Mouse (Mus musculus): ENCODE measurements around the gene Tnfaip2. TPM values are rescaled to one million over a fixed set of nuclear protein-coding genes. Genes with fewer than 3 reads are reported as not detected.

Gene Tnfaip2
- polyA plus RNA-seq, 1 experiment from 2014 or later = 24.3 TPM

DNA sequence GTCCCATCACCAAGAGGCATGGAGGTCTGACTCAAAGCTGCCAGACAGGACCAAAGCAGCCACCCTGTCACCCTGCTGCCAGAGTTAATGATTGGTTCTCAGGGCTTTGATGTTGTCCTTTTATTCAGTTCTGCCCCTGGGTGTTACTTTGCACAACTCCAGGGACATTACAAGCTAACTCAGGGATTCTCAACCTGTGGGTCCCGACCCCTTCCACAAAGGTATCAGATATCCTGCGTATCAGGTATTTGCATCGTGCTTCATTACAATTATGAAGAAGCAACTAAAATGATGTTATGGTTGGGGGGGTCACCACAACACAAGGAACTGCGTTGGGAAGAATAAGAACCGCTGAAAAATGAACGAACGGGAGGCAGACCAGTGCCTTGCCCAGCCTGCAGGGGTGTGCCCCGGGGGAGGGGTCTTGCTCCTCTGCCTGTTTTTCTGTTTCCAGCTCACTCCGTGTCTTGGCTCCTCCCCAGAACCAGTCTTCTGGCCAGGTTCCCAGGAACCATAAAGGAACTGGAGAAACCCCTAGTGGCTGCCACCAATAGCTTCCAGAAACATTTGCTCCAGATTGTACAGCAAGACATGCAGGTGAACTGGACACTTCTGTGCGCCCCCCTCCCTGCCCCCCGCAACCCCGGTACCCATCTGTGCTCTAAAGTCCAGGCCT is 14.7 kb upstream of the Tnfaip2 start:
- Histone ChIP-seq H3K9ac (replicated peaks; ENCODE audit: low read length) (no peak overlapping the region), H3K27me3 (ENCODE audit: insufficient read depth, low read length) (peaks cover 37% of the 10 kb centered on the region), H3K9me3 (ENCODE audit: low read length) (no peaks in the 10 kb centered on the region), H3K4me2 (replicated peaks; ENCODE audit: low read depth, low read length) (no peak overlapping the region), H3K36me3 (ENCODE audit: insufficient read depth, low read length) (no peaks in the 10 kb centered on the region), H3K4me1 (ENCODE audit: insufficient read depth, low read length) (peaks cover 76% of the 10 kb centered on the region), H3K27ac (ENCODE audit: low read length) (no peak overlapping the region), H3K4me3 (ENCODE audit: low read length) (no peak overlapping the region)
- WGBS = 39% methylated on average over 12 of the region's 12 CpGs
- ATAC-seq (ENCODE audit: low FRiP score, low TSS enrichment) = no peak

DNA sequence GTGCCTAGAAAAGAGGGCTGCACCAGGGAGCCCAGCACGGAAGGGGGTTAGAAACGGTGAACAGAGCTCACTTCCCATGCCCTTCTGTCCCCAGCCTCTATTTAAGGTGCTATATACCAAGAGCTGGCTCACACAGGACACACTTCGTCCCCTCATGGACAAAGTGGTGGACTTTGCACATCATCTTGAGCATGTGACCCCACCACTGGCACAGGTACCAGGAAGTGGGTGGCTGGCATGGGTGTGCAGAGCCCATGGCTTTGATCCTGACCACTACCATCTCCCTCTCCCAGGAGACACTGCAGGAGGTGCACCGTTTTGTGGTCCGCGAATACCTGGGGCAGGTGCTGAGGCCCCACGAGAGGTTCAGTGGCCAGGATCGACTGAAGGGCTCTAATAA is 13.9 kb upstream of the Tnfaip2 start:
- no peak for ATAC-seq (ENCODE audit: low FRiP score, low TSS enrichment)
- Histone ChIP-seq H3K4me3 (ENCODE audit: low read length) (no peak overlapping the region), H3K4me1 (ENCODE audit: insufficient read depth, low read length) (peaks cover 83% of the 10 kb centered on the region), H3K9me3 (ENCODE audit: low read length) (no peaks in the 10 kb centered on the region), H3K27ac (ENCODE audit: low read length) (peak overlapping the region; percentile 92), H3K4me2 (replicated peaks; ENCODE audit: low read depth, low read length) (peak overlapping the region; percentile 70; the same call in 1 of the 2 replicates), H3K36me3 (ENCODE audit: insufficient read depth, low read length) (no peaks in the 10 kb centered on the region), H3K9ac (replicated peaks; ENCODE audit: low read length) (peak overlapping the region; percentile 41; the same call in 1 of the 2 replicates), H3K27me3 (ENCODE audit: insufficient read depth, low read length) (peaks cover 29% of the 10 kb centered on the region)
- WGBS = 24% methylated on average over 8 of the region's 8 CpGs

DNA sequence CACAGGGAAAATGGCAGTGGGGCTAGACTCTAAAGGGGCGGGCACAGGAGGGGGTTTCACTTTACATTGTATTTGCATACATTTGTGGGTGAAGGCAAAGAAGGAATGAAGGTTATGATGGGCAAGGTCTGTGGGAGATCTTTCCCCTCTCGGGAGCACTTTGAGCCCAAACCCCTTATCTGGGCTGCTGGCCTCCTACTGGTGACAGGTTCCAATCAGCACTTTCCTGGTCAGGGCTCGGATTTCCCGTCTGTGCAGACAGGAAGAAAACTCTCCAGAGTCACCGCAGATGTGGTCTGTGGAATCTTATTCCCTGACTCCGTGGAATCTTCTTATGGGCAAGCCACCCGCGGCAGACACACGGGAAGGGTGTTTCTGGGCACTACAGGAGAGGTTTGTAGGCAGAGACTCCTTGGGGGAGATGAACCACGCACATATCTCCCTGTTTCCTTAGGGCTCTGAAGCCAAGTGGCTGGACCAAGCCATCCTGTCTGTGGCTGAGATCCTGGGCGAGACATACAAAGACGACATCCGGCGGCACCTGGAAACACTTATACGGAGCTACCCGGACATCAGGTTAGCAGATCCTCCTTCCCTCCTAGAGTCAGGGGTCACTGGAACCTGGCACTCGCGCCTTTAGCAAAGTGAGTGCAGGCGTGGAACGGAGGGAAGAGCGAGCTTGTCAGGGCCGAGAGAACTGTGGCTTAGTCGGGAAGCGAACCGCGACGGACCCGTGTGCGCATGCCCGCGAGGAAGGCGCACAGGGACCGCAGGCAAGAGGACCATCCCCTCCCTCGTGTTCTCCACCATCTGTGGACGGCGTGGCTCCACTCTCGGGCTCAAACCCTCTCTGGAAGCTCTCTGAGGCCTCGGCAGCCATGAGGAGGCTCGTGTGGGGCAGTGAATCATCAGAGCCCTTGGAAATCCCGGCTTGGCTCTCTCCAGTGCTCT is 13.0 kb upstream of the Tnfaip2 start:
- Histone ChIP-seq H3K4me2 (replicated peaks; ENCODE audit: low read depth, low read length) (peak overlapping the region; percentile 70), H3K9ac (replicated peaks; ENCODE audit: low read length) (peak overlapping the region; percentile 68), H3K27me3 (ENCODE audit: insufficient read depth, low read length) (peaks cover 20% of the 10 kb centered on the region), H3K9me3 (ENCODE audit: low read length) (no peaks in the 10 kb centered on the region), H3K27ac (ENCODE audit: low read length) (peak overlapping the region; percentile 92), H3K36me3 (ENCODE audit: insufficient read depth, low read length) (no peaks in the 10 kb centered on the region), H3K4me1 (ENCODE audit: insufficient read depth, low read length) (peaks cover 83% of the 10 kb centered on the region), H3K4me3 (ENCODE audit: low read length) (peak overlapping the region; percentile 48)
- whole genome bisulfite sequencing = under 1% methylated on average over 40 of the region's 40 CpGs
- no peak for ATAC-seq (ENCODE audit: low FRiP score, low TSS enrichment)

DNA sequence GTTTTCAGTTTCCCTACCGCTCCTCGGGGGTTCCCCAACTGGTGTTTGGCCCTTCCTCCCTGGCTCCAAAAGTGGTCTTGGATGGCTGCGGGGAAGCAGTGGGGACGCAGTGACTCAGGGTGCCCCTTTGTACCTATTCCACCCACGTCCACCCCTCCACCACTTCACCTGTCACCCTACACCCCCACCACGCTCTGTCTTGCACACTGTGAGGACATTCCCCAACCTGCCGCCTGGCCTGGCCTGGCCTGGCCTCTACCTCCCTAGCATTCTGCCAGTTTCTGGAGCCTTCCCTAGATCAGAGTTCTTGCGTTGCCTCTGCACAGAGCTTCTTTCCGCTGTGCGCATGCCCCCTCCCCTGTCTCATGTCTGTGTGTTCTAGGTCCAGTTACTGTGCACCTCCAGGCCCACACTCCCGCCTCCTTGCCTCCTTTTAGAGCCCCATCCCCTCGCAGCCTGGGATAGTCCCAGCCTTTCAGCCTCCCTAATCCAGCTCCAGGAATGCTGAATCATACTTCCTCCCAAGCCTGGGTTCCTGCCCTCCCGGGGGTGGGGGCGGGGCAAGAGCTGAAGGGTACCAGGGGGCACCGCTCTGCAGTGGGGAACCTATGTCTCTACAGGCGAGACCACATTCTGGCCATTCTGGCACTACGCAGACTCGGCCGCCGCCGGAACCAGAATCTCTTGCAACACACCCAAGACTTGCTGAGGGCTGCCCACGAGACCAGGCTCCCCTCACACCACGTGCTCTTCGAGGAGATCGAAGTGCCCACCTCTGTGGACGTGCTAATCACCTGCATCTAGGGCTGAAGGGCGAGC is 12.0 kb upstream of the Tnfaip2 start:
- peak overlapping the region; percentile 92 for H3K27ac ChIP-seq (ENCODE audit: low read length)
- peaks cover 14% of the 10 kb centered on the region for H3K27me3 ChIP-seq (ENCODE audit: insufficient read depth, low read length)
- H3K4me3 ChIP-seq (ENCODE audit: low read length) = peak overlapping the region; percentile 48
- 15% methylated on average over 27 of the region's 27 CpGs for WGBS
- peaks cover 82% of the 10 kb centered on the region for H3K4me1 ChIP-seq (ENCODE audit: insufficient read depth, low read length)
- H3K9me3 ChIP-seq (ENCODE audit: low read length) = no peaks in the 10 kb centered on the region
- 0 out of 2 replicates have a peak, but pooled peaks have one; percentile 5 for ATAC-seq (ENCODE audit: low FRiP score, low TSS enrichment)
- peak overlapping the region; percentile 70 for H3K4me2 ChIP-seq (replicated peaks; ENCODE audit: low read depth, low read length)
- H3K9ac ChIP-seq (replicated peaks; ENCODE audit: low read length) = peak overlapping the region; percentile 68
- H3K36me3 ChIP-seq (ENCODE audit: insufficient read depth, low read length) = no peaks in the 10 kb centered on the region

DNA sequence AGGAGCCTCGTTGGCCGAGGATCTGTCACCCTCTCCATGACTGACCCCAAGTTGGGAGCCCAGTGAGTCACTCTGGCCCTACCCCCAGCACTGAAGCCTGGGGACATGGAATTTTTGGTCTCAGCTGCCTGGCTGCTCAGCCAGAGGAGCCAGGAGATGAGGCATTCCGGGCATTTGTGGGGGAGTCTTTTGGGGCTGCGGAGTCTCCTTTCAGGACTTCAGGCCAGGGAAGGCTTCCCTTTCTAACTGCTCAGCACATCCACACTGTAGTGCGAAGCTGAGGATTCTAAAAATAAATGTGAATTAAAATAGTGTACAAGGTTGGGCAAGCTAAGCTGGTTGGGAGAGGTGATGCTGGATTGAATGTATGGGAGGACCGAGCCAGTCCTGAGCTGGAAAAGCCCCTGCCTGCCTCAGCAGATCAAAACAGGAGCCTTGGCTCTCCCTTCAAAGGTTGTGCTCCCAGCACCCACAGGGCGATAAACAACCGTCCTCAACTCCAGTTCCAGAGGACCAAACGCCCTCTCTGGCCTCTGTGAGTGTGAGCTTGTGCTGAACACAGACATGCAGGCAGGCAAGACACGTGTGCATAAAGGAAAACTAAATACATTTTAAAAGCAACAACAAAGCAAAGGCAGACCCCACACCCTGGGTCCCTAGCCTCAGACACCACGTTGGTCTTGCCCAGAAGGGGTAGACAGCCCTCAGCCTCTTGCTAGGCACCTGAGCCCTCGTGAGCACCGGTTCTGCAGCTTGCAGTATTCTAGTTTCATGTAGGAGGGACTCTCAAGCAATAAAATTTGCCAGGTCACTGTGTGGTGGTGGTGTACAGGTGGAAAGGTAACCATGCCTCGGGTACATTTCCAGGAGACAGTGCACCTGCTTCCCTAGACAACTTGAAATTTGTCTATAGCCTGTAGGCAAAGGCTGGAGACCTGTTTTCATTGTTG is 11.1 kb upstream of the Tnfaip2 start:
- peaks cover 9% of the 10 kb centered on the region for H3K27me3 ChIP-seq (ENCODE audit: insufficient read depth, low read length)
- no peak overlapping the region for H3K4me3 ChIP-seq (ENCODE audit: low read length)
- H3K9ac ChIP-seq (replicated peaks; ENCODE audit: low read length) = peak overlapping the region; percentile 68; the same call in 1 of the 2 replicates
- H3K36me3 ChIP-seq (ENCODE audit: insufficient read depth, low read length) = no peaks in the 10 kb centered on the region
- ATAC-seq (ENCODE audit: low FRiP score, low TSS enrichment) = no peak
- 26% methylated on average over 14 of the region's 14 CpGs for WGBS
- H3K4me1 ChIP-seq (ENCODE audit: insufficient read depth, low read length) = peaks cover 74% of the 10 kb centered on the region
- H3K9me3 ChIP-seq (ENCODE audit: low read length) = no peaks in the 10 kb centered on the region
- peak overlapping the region; percentile 70 for H3K4me2 ChIP-seq (replicated peaks; ENCODE audit: low read depth, low read length)
- H3K27ac ChIP-seq (ENCODE audit: low read length) = peak overlapping the region; percentile 92

DNA sequence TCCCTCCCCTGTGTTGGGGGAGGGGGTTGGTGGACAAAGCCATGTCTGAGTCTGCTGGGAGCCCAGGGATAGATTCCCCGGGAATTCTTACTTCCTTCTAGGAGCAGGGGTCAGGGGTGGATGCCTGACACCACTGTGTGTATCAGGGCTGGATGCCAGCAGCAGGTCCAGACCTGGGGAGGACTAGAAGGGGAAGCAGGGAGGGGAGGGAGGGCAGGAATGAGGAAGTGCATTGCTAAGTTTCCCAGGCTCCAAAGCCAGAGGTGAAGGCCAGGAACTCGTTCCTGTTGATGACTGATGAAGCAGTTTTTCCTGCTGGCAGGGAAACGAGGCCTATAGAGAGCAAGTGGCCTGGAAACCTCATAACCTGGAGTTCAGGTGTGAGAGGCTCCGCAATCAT is 10.2 kb upstream of the Tnfaip2 start:
- no peak overlapping the region for H3K4me2 ChIP-seq (replicated peaks; ENCODE audit: low read depth, low read length)
- peaks cover 73% of the 10 kb centered on the region for H3K4me1 ChIP-seq (ENCODE audit: insufficient read depth, low read length)
- H3K27ac ChIP-seq (ENCODE audit: low read length) = peak overlapping the region; percentile 92
- no peak for ATAC-seq (ENCODE audit: low FRiP score, low TSS enrichment)
- H3K27me3 ChIP-seq (ENCODE audit: insufficient read depth, low read length) = peaks cover 9% of the 10 kb centered on the region
- WGBS = 18% methylated on average over 4 of the region's 4 CpGs
- no peak overlapping the region for H3K4me3 ChIP-seq (ENCODE audit: low read length)
- H3K9me3 ChIP-seq (ENCODE audit: low read length) = no peaks in the 10 kb centered on the region
- H3K36me3 ChIP-seq (ENCODE audit: insufficient read depth, low read length) = no peaks in the 10 kb centered on the region
- H3K9ac ChIP-seq (replicated peaks; ENCODE audit: low read length) = 0 out of 2 replicates have a peak overlapping the region, but pooled peaks have one; percentile 36

DNA sequence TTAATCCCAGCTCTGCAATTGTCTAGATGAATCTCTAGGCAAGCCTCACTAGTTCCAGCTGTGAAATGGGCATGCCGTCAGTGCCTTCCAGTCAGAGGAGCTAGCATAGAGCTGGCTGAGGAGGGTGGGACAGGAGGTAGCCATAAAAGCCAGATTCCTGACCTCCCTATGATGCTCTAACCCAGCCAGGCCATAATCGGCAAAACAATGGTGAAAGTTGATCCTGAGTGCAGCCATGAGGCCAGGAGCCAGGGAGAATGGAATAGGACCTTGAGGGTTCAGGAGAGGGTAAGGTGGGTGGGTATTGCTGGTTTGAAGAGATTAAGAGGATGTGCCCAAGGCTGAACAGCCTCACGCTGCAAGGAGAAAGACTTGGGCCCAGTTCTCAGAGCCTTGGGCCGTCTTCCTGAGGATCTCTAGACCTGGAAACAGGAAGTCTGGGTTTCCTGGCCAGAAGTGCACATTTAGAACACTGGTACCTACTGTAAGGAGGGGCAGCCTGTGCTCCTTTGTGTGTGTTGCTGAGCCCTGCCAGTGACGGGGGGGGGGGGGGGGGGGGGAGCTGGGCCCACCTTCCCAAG is 9.4 kb upstream of the Tnfaip2 start:
- Histone ChIP-seq H3K4me1 (ENCODE audit: insufficient read depth, low read length) (peaks cover 71% of the 10 kb centered on the region), H3K36me3 (ENCODE audit: insufficient read depth, low read length) (no peaks in the 10 kb centered on the region), H3K27me3 (ENCODE audit: insufficient read depth, low read length) (peaks cover 9% of the 10 kb centered on the region), H3K4me3 (ENCODE audit: low read length) (no peak overlapping the region), H3K9ac (replicated peaks; ENCODE audit: low read length) (0 out of 2 replicates have a peak overlapping the region, but pooled peaks have one; percentile 36), H3K27ac (ENCODE audit: low read length) (peak overlapping the region; percentile 92), H3K4me2 (replicated peaks; ENCODE audit: low read depth, low read length) (no peak overlapping the region), H3K9me3 (ENCODE audit: low read length) (no peaks in the 10 kb centered on the region)
- 51% methylated on average over 4 of the region's 5 CpGs for WGBS
- ATAC-seq (ENCODE audit: low FRiP score, low TSS enrichment) = no peak

DNA sequence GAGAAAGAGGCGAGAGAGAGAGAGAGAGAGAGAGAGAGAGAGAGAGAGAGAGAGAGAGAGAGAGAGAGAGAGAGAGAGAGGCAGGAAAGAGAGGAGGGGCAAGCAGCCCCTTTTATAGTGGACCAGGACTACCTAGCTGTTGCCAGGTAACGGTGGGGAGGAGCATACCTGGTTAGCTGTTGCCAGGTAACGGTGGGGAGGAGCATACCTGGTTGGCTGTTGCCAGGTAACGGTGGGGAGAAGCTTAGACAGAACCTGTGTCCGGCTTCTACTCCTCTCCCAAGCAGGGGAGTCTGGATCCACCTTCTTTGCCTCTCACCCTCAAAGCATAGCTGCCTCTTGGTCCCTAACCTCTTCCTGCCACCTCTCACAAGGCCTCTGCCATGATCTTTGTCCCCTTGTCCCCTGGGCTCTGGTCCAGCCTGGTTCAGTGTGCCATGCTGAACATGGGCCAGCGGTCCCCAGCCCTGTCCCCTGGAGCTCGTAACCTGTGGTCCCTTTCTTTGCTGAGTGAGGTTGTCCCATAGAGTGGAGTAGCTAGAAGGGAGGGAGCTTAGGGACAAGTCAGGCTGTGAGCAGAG is 8.0 kb upstream of the Tnfaip2 start:
- ATAC-seq (ENCODE audit: low FRiP score, low TSS enrichment) = no peak
- no peaks in the 10 kb centered on the region for H3K36me3 ChIP-seq (ENCODE audit: insufficient read depth, low read length)
- H3K4me1 ChIP-seq (ENCODE audit: insufficient read depth, low read length) = peaks cover 59% of the 10 kb centered on the region
- peak overlapping the region; percentile 26 for H3K4me2 ChIP-seq (replicated peaks; ENCODE audit: low read depth, low read length)
- no peak overlapping the region; the same call in 1 of the 2 replicates for H3K9ac ChIP-seq (replicated peaks; ENCODE audit: low read length)
- peak overlapping the region; percentile 85 for H3K27ac ChIP-seq (ENCODE audit: low read length)
- H3K9me3 ChIP-seq (ENCODE audit: low read length) = no peaks in the 10 kb centered on the region
- H3K27me3 ChIP-seq (ENCODE audit: insufficient read depth, low read length) = peaks cover 2% of the 10 kb centered on the region; the same call in 1 of the 2 replicates
- H3K4me3 ChIP-seq (ENCODE audit: low read length) = no peak overlapping the region
- 41% methylated on average over 7 of the region's 7 CpGs for WGBS

Data from kidney, embryonic 16.5 days (tissue).